Mouse (Mus musculus) layer of hippocampus, adult 2 months (tissue): Measurements from ENCODE around the gene Krt82. TPM values are rescaled to one million over a fixed set of nuclear protein-coding genes. Genes with fewer than 3 reads are reported as not detected.

ENCODE experiments used
- DNase-seq, 2 experiments: peaks; one replicate each; pipeline ENCODE4 v3.0.0; 2022; ENCODE audit warnings: low spot score in 2 of 2
- H3K27ac ChIP-seq: fragments of 200-600 bp; 2 replicates; pipeline ENCODE4 v1.8.1; 2022
- H3K4me3 ChIP-seq: fragments of 200-600 bp; 2 replicates; pipeline ENCODE4 v1.8.1; 2022; ENCODE audit warnings: mild to moderate bottlenecking
- CTCF ChIP-seq: fragments of 200-600 bp; conservative IDR thresholded peaks from 2 replicates; pipeline ENCODE4 v1.8.1; 2022; ENCODE audit warnings: antibody characterized with exemption, mild to moderate bottlenecking, moderate library complexity
- microRNA-seq, 2 experiments: library from miRNA; unstranded; fragments of <30 nt; microRNA quantifications; one replicate each; pipeline ENCODE4 v1.2.0; 2021
- total RNA-seq, 2 experiments: library from RNA; stranded (reverse); gene quantifications; 2 replicates each; pipeline ENCODE4 v1.2.3; 2021

The Krt82 gene
- total RNA-seq, 2 experiments from 2014 or later: not detected

GRCm38 (mm10) chr15:101495266-101495665, 55.2 kb downstream of the Krt82 start:
- Histone ChIP-seq H3K27ac (no peak overlapping the region), H3K4me3 (no peak overlapping the region)
- no peak for TF ChIP-seq CTCF
- DNase-seq: no peak

- TF ChIP-seq CTCF: no peak
- Histone ChIP-seq H3K4me3 (no peak overlapping the region), H3K27ac (no peak overlapping the region)
- no peak for DNase-seq
Observed at GRCm38 (mm10) chr15:101494203-101494602, 56.3 kb downstream of the Krt82 start.

GRCm38 (mm10) chr15:101493713-101494112, 56.8 kb downstream of the Krt82 start:
- no peak for TF ChIP-seq CTCF
- no peak for DNase-seq
- Histone ChIP-seq H3K4me3 (no peak overlapping the region), H3K27ac (no peak overlapping the region)

GRCm38 (mm10) chr15:101492718-101493117, 57.7 kb downstream of the Krt82 start:
- Histone ChIP-seq H3K4me3 (no peak overlapping the region), H3K27ac (no peak overlapping the region)
- no peak for DNase-seq
- TF ChIP-seq CTCF: no peak

- Histone ChIP-seq H3K27ac (no peak within 1 kb of the TSS), H3K4me3 (no peak within 1 kb of the TSS)
- no peak for DNase-seq
- no peak for TF ChIP-seq CTCF
Observed at GRCm38 (mm10) chr15:101491431-101491830, 59.0 kb downstream of the Krt82 start, which contains the start of gene Krt83. Gene Krt83, minus strand, starts transcription at chr15:101491512.

Small RNA genes lying within 50 kb of the gene (microRNA-seq; reads per million reads assigned to microRNA genes)
- gene Gm44393: 0 reads per million in 2 experiments
- 0 reads per million in 2 experiments for gene Gm44460

Other genes starting within 250 kb of the Krt82 start
- under 1 TPM; 0.12 to 0.18 TPM for gene Krt80, start 180.5 kb downstream of the Krt82 start, total RNA-seq
- not detected for gene Krt7, start 139.6 kb downstream of the Krt82 start, total RNA-seq
- gene Krt87, start 111.9 kb downstream of the Krt82 start, total RNA-seq: under 1 TPM; 0.46 to 0.69 TPM
- gene Krt88, start 102.9 kb downstream of the Krt82 start, total RNA-seq: not detected
- not detected for gene Krt81, start 86.9 kb downstream of the Krt82 start, total RNA-seq
- not detected for gene Krt86, start 77.2 kb downstream of the Krt82 start, total RNA-seq
- not detected for gene Krt83, start 59.2 kb downstream of the Krt82 start, total RNA-seq
- gene Gm49425, start 33.4 kb downstream of the Krt82 start, total RNA-seq: not detected
- not detected for gene Krt84, start 17.8 kb downstream of the Krt82 start, total RNA-seq
- not detected for gene Krt90, start 12.3 kb upstream of the Krt82 start, total RNA-seq
- not detected for gene Krt75, start 23.2 kb upstream of the Krt82 start, total RNA-seq
- gene Gm5414, start 77.5 kb upstream of the Krt82 start, total RNA-seq: not detected
- gene Gm5478, start 96.7 kb upstream of the Krt82 start, total RNA-seq: not detected
- gene Krt6b, start 129.6 kb upstream of the Krt82 start, total RNA-seq: not detected
- gene Krt6a, start 143.6 kb upstream of the Krt82 start, total RNA-seq: not detected
- gene Krt5, start 162.2 kb upstream of the Krt82 start, total RNA-seq: under 1 TPM; 0.15 to 0.47 TPM
- not detected for gene Krt71, start 192.4 kb upstream of the Krt82 start, total RNA-seq
- gene Krt72, start 235.8 kb upstream of the Krt82 start, total RNA-seq: not detected